Mouse (Mus musculus) liver, embryonic 14.5 days (tissue): ENCODE measurements around the gene Ss18l1. TPM values are rescaled to one million over a fixed set of nuclear protein-coding genes. Genes with fewer than 3 reads are reported as not detected.

Experiments used
- ATAC-seq: fragments of 200-750 bp; cut with Nextera tagmentation; 2 replicates; pipeline ENCODE4 v1.8.0; 2017; ENCODE audit warnings: moderate number of reproducible peaks, mild to moderate bottlenecking, moderate library complexity; ENCODE audit not compliant: insufficient read depth
- DNase-seq, 3 experiments: peaks; one replicate each; pipeline ENCODE4 v3.0.0-alpha.2; 2012 to 2013; ENCODE audit warnings: low read depth in 3 of 3, low spot score in 3 of 3
- H3K27ac ChIP-seq: fragments of 300-500 bp; sonication (generic); 2 replicates; pipeline ENCODE4 v1.5.1; 2014; ENCODE audit warnings: moderate library complexity, mild to moderate bottlenecking, control low read depth, inconsistent platforms
- H3K27me3 ChIP-seq: fragments of 300-500 bp; sonication (generic); 2 replicates; pipeline ENCODE4 v1.6.1; 2014; ENCODE audit warnings: mild to moderate bottlenecking, low read length, moderate library complexity; ENCODE audit not compliant: control insufficient read depth, insufficient read depth
- H3K36me3 ChIP-seq: fragments of 300-500 bp; sonication (generic); replicated peaks from 2 replicates; pipeline ENCODE4 v1.6.1; 2014; ENCODE audit warnings: low read depth; ENCODE audit not compliant: control insufficient read depth, insufficient read depth
- H3K4me1 ChIP-seq, 2 experiments: fragments of 200-500 bp in 1 of 2; fragments of 300-500 bp in 1 of 2; sonication (generic) in 1 of 2; replicated peaks; 2 replicates each; pipeline ENCODE4 v1.6.1; 2012 to 2014; ENCODE audit warnings: antibody characterized with exemption in 1 of 2, inconsistent platforms in 1 of 2, low read length in 1 of 2; ENCODE audit not compliant: control insufficient read depth in 2 of 2, insufficient read depth in 2 of 2
- H3K4me2 ChIP-seq: fragments of 300-500 bp; sonication (generic); 2 replicates; pipeline ENCODE4 v1.6.1; 2014; ENCODE audit warnings: low read depth, mild to moderate bottlenecking, control low read depth, moderate library complexity
- H3K4me3 ChIP-seq, 2 experiments: fragments of 200-500 bp in 1 of 2; fragments of 300-500 bp in 1 of 2; sonication (generic) in 1 of 2; 2 replicates each; pipeline ENCODE4 v1.5.1; 2012 to 2014; ENCODE audit warnings: low read depth in 2 of 2, low read length in 2 of 2, mild to moderate bottlenecking in 2 of 2, control low read depth in 1 of 2, inconsistent platforms in 1 of 2, moderate library complexity in 1 of 2; ENCODE audit not compliant: insufficient read depth in 1 of 2
- H3K9ac ChIP-seq: fragments of 300-500 bp; sonication (generic); replicated peaks from 2 replicates; pipeline ENCODE4 v1.6.1; 2014; ENCODE audit warnings: mild to moderate bottlenecking, control low read depth, moderate library complexity
- H3K9me3 ChIP-seq: fragments of 300-500 bp; sonication (generic); 2 replicates; pipeline ENCODE4 v1.6.1; 2016; ENCODE audit warnings: low read length, mixed read lengths; ENCODE audit not compliant: control insufficient read depth
- CTCF ChIP-seq: IDR thresholded peaks from 2 replicates; pipeline ENCODE4 v1.5.1; 2016; ENCODE audit warnings: antibody characterized with exemption, low read depth, control low read depth
- EP300 ChIP-seq: IDR thresholded peaks from 2 replicates; pipeline ENCODE4 v1.6.1; 2016; ENCODE audit warnings: antibody characterized with exemption, low read depth
- WGBS: fragments of 180-500 bp; shearing (Covaris S2); extraction: QIAGEN DNeasy Blood & Tissue Kit; methylation state at CpG from one replicate; pipeline ENCODE4 v1.1.7; 2014; ENCODE audit not compliant: insufficient replicate concordance; 5-methylcytosine and 5-hydroxymethylcytosine counted together
- polyA plus RNA-seq, 2 experiments: library from polyadenylated mRNA; depleted of rRNA in 1 of 2; stranded (reverse) in 1 of 2; unstranded in 1 of 2; fragments of >200 nt; fragmentation: Nextera tagmentation in 1 of 2; extraction: Ambion mirVana in 1 of 2; gene quantifications; 2 replicates each; pipeline versions ENCODE4 v1.2.1 to v1.2.3; 2012 to 2014

Gene Ss18l1
- polyA plus RNA-seq, 2 experiments: 0.37 to 1.3 TPM

GRCm38 (mm10) chr2:180108285-180108684, 66.0 kb downstream of the Ss18l1 start:
- H3K36me3 ChIP-seq: no peaks in the 10 kb centered on the region
- H3K4me3 ChIP-seq: no peak overlapping the region
- H3K27me3 ChIP-seq: peaks cover 28% of the 10 kb centered on the region
- no peak for DNase-seq
- TF ChIP-seq CTCF (no peak), EP300 (no peak)
- H3K4me2 ChIP-seq: no peak overlapping the region
- 32% methylated on average over 6 of the region's 6 CpGs for WGBS
- no peaks in the 10 kb centered on the region for H3K4me1 ChIP-seq
- no peak overlapping the region for H3K9ac ChIP-seq
- no peaks in the 10 kb centered on the region for H3K9me3 ChIP-seq
- H3K27ac ChIP-seq: no peak overlapping the region
- no peak for ATAC-seq

DNA sequence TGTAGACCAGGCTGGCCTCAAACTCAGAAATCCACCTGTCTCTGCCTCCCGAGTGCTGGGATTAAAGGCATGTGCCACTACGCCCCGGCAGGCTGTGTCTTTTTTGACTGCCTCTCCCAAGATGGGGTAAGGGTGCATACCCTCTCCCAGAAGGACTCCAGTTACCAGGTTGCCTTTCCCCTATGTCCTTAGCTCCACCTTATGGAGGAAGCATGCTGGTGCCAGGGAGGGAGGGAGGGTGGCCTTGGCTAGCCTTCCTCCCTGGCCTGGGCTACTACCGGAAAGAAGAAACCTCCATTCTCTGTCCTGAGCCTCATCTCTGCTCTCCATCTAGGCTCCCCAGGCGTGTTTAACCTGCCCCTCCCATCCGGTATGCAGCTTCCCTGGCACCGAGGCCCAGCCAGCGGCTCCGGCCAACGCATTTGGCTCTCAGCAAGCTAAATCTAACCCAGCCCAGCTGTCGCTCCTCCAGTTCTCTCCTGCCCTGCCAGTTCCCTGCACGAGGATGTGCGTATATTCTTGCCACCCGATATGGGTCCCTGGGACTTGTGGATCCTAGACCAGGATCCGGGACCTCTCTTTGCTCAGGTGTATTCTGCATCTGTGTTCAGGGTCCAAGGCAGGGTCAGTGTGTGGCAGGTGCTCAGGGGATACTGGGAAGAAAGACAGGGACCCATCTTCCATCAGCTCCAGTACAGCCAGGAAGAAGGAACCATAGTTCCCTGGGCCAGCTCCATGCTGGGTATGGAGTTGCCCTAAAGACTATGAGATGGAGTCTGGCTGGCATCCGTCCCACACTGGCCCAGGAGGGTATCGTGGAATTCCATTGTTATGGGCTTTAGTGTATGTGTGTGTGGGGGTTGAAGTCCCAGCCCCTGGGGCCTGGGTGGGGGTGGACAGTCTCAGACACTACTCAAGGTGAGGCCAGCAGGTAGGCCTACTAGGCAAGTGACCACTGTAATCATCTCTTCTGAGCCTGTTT, 71.9 kb downstream of the Ss18l1 start:
- no peak for DNase-seq
- Histone ChIP-seq H3K4me1 (peaks cover 4 to 5% of the 10 kb centered on the region in 2 experiments; a peak in 3 of 4 replicates), H3K9ac (no peak overlapping the region), H3K9me3 (no peaks in the 10 kb centered on the region), H3K36me3 (no peaks in the 10 kb centered on the region), H3K4me2 (no peak overlapping the region), H3K4me3 (no peak overlapping the region), H3K27ac (no peak overlapping the region), H3K27me3 (peaks cover 3% of the 10 kb centered on the region; the same call in 1 of the 2 replicates)
- ATAC-seq: no peak
- 60% methylated on average over 17 of the region's 17 CpGs for WGBS
- TF ChIP-seq EP300: no peak
- no peak for TF ChIP-seq CTCF

GRCm38 (mm10) chr2:180115279-180115678, 73.0 kb downstream of the Ss18l1 start:
- WGBS: 36% methylated on average over 6 of the region's 6 CpGs
- no peak for DNase-seq
- Histone ChIP-seq H3K27ac (no peak overlapping the region), H3K4me1 (peaks cover 8 to 11% of the 10 kb centered on the region in 2 experiments), H3K9me3 (no peaks in the 10 kb centered on the region), H3K9ac (no peak overlapping the region), H3K4me2 (no peak overlapping the region), H3K36me3 (no peaks in the 10 kb centered on the region), H3K4me3 (no peak overlapping the region), H3K27me3 (peaks cover 3% of the 10 kb centered on the region; the same call in 1 of the 2 replicates)
- ATAC-seq: no peak
- TF ChIP-seq EP300 (no peak), CTCF (no peak)

GRCm38 (mm10) chr2:180116081-180116493, 73.8 kb downstream of the Ss18l1 start:
- 24% methylated on average over 10 of the region's 10 CpGs for WGBS
- H3K36me3 ChIP-seq: no peaks in the 10 kb centered on the region
- no peaks in the 10 kb centered on the region for H3K9me3 ChIP-seq
- no peak for DNase-seq
- H3K27me3 ChIP-seq: peaks cover 3% of the 10 kb centered on the region; the same call in 1 of the 2 replicates
- TF ChIP-seq EP300: no peak
- ATAC-seq: no peak
- peaks cover 11% of the 10 kb centered on the region in 2 experiments for H3K4me1 ChIP-seq
- H3K27ac ChIP-seq: no peak overlapping the region
- H3K9ac ChIP-seq: no peak overlapping the region
- H3K4me2 ChIP-seq: no peak overlapping the region
- no peak overlapping the region for H3K4me3 ChIP-seq

DNA sequence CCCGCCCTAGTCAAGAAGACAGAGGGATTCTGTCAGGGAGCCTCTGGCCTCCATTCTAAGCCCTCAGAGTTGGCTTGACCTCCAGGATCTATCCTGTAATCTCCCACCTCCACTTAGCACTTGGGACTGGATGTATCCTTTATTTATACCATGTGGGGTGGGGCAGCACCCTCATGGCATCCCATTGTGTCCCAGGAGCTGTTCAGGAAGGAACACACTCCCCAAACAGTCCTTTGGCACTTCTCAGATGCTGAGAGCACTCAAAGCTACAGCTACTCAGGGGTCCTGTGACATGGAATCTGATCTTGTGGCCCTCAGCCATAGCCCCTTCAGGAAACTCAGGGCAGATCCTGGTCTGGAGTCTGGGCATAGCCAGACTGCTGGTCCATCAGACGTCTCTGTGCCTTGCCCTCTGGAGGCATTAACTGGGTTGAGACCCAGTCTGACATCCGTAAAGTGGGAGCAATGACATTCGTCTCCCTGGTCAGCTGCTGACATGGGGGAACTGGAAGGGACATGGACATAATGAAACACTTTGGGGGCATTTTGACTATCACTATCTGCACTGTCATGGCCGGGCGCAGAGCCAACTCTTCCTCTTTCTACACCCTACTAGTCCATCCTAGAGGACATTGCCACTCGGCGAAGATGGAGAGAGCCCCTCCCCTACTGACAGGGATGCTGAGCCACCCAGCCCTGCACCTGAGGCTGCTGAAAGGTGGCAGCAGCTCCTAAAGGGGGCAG, 74.6 kb downstream of the Ss18l1 start:
- Histone ChIP-seq H3K27ac (no peak overlapping the region), H3K4me1 (peaks cover 11% of the 10 kb centered on the region in 2 experiments), H3K4me2 (no peak overlapping the region), H3K27me3 (peaks cover 3% of the 10 kb centered on the region; the same call in 1 of the 2 replicates), H3K4me3 (no peak overlapping the region), H3K9me3 (no peaks in the 10 kb centered on the region), H3K9ac (no peak overlapping the region), H3K36me3 (no peaks in the 10 kb centered on the region)
- ATAC-seq (no peak), DNase-seq (no peak)
- 52% methylated on average over 8 of the region's 8 CpGs for WGBS
- TF ChIP-seq EP300: no peak
- no peak for TF ChIP-seq CTCF
